Mouse (Mus musculus): Measurements from ENCODE around the gene S100a9. TPM values are rescaled to one million over a fixed set of nuclear protein-coding genes. Genes with fewer than 3 reads are reported as not detected.

Gene S100a9
- polyA plus RNA-seq, 1 experiment from 2014 or later: 0.73 TPM

GRCm38 (mm10) chr3:90653717-90654116 lies 41.8 kb downstream of the S100a9 start, which contains the start of gene S100a7a:
Gene S100a7a (plus strand): TSS chr3:90654017.
- H3K27me3 ChIP-seq (ENCODE audit: low read depth, poor library complexity, severe bottlenecking): 0 out of 2 replicates have a peak, but pooled peaks cover 4% of the 10 kb centered on the region
- H3K4me1 ChIP-seq: no peaks in the 10 kb centered on the region
- no peaks in the 10 kb centered on the region for H3K36me3 ChIP-seq
- no peaks in the 10 kb centered on the region for H3K9me3 ChIP-seq (replicated peaks)
- H3K27ac ChIP-seq: no peak within 1 kb of the TSS
- H3K4me3 ChIP-seq: no peak within 1 kb of the TSS
- DNase-seq (ENCODE audit: low spot score): no peak

- no peaks in the 10 kb centered on the region for H3K9me3 ChIP-seq (replicated peaks)
- no peaks in the 10 kb centered on the region for H3K4me1 ChIP-seq
- peak; percentile 77 for DNase-seq (ENCODE audit: low spot score)
- 35% methylated on average over 5 of the region's 5 CpGs for WGBS
- no peaks in the 10 kb centered on the region for H3K36me3 ChIP-seq
- H3K27ac ChIP-seq: no peak overlapping the region
- no peak overlapping the region for H3K4me3 ChIP-seq
- 0 out of 2 replicates have a peak, but pooled peaks cover 4% of the 10 kb centered on the region for H3K27me3 ChIP-seq (ENCODE audit: low read depth, poor library complexity, severe bottlenecking)
Observed at GRCm38 (mm10) chr3:90652878-90653508, 42.5 kb downstream of the S100a9 start.

GRCm38 (mm10) chr3:90649832-90650231 lies 45.7 kb downstream of the S100a9 start:
- Histone ChIP-seq H3K27ac (no peak overlapping the region), H3K36me3 (no peaks in the 10 kb centered on the region), H3K27me3 (ENCODE audit: low read depth, poor library complexity, severe bottlenecking) (0 out of 2 replicates have a peak, but pooled peaks cover 4% of the 10 kb centered on the region), H3K4me1 (no peaks in the 10 kb centered on the region), H3K9me3 (replicated peaks) (no peaks in the 10 kb centered on the region), H3K4me3 (no peak overlapping the region)
- 95% methylated on average over 2 of the region's 2 CpGs for WGBS
- no peak for DNase-seq (ENCODE audit: low spot score)

GRCm38 (mm10) chr3:90648981-90649380 lies 46.5 kb downstream of the S100a9 start:
- H3K4me3 ChIP-seq: no peak overlapping the region
- H3K27ac ChIP-seq: no peak overlapping the region
- 0 out of 2 replicates have a peak, but pooled peaks cover under 1% of the 10 kb centered on the region for H3K27me3 ChIP-seq (ENCODE audit: low read depth, poor library complexity, severe bottlenecking)
- no peaks in the 10 kb centered on the region for H3K9me3 ChIP-seq (replicated peaks)
- DNase-seq (ENCODE audit: low spot score): no peak
- H3K36me3 ChIP-seq: no peaks in the 10 kb centered on the region
- no peaks in the 10 kb centered on the region for H3K4me1 ChIP-seq

GRCm38 (mm10) chr3:90647291-90647690 lies 48.2 kb downstream of the S100a9 start:
- H3K4me1 ChIP-seq: no peaks in the 10 kb centered on the region
- no peaks in the 10 kb centered on the region for H3K9me3 ChIP-seq (replicated peaks)
- H3K36me3 ChIP-seq: no peaks in the 10 kb centered on the region
- WGBS: 89% methylated on average over 1 of the region's 1 CpGs
- DNase-seq (ENCODE audit: low spot score): no peak
- H3K27ac ChIP-seq: no peak overlapping the region
- H3K4me3 ChIP-seq: no peak overlapping the region
- no peaks in the 10 kb centered on the region for H3K27me3 ChIP-seq (ENCODE audit: low read depth, poor library complexity, severe bottlenecking)

GRCm38 (mm10) chr3:90644220-90644619 lies 51.3 kb downstream of the S100a9 start:
- no peaks in the 10 kb centered on the region for H3K9me3 ChIP-seq (replicated peaks)
- DNase-seq (ENCODE audit: low spot score): peak; percentile 46
- no peaks in the 10 kb centered on the region for H3K36me3 ChIP-seq
- 47% methylated on average over 3 of the region's 3 CpGs for WGBS
- H3K4me3 ChIP-seq: no peak overlapping the region
- no peak overlapping the region for H3K27ac ChIP-seq
- no peaks in the 10 kb centered on the region for H3K4me1 ChIP-seq
- H3K27me3 ChIP-seq (ENCODE audit: low read depth, poor library complexity, severe bottlenecking): no peaks in the 10 kb centered on the region

Other genes starting within 250 kb of the S100a9 start
- gene Npr1, start 229.9 kb downstream of the S100a9 start, polyA plus RNA-seq (2016; fragmentation: Nextera tagmentation; extraction: Ambion mirVana): 3.5 and 4.7 TPM in 2 replicates
- gene Ilf2, start 219.6 kb downstream of the S100a9 start, polyA plus RNA-seq (2016; fragmentation: Nextera tagmentation; extraction: Ambion mirVana): 374 and 379 TPM in 2 replicates
- 49.1 and 60.3 TPM in 2 replicates for gene Snapin, start 204.7 kb downstream of the S100a9 start, polyA plus RNA-seq (2016; fragmentation: Nextera tagmentation; extraction: Ambion mirVana)
- 175 and 194 TPM in 2 replicates for gene Chtop, start 186.2 kb downstream of the S100a9 start, polyA plus RNA-seq (2016; fragmentation: Nextera tagmentation; extraction: Ambion mirVana)
- 4.6 and 5.3 TPM in 2 replicates for gene S100a1, start 181.3 kb downstream of the S100a9 start, polyA plus RNA-seq (2016; fragmentation: Nextera tagmentation; extraction: Ambion mirVana)
- 8.5 and 10.3 TPM in 2 replicates for gene S100a13, start 181.3 kb downstream of the S100a9 start, polyA plus RNA-seq (2016; fragmentation: Nextera tagmentation; extraction: Ambion mirVana)
- gene S100a14, start 168.9 kb downstream of the S100a9 start, polyA plus RNA-seq (2016; fragmentation: Nextera tagmentation; extraction: Ambion mirVana): 0.30 TPM in 1 of 2 replicates, not detected in the other
- gene S100a16, start 158.5 kb downstream of the S100a9 start, polyA plus RNA-seq (2016; fragmentation: Nextera tagmentation; extraction: Ambion mirVana): 40.1 and 40.8 TPM in 2 replicates
- gene S100a3, start 135.1 kb downstream of the S100a9 start, polyA plus RNA-seq (2016; fragmentation: Nextera tagmentation; extraction: Ambion mirVana): 0.98 TPM in 1 of 2 replicates, not detected in the other
- gene S100a2, start 105.5 kb downstream of the S100a9 start, polyA plus RNA-seq (2016; fragmentation: Nextera tagmentation; extraction: Ambion mirVana): not detected in 2 replicates
- not detected in 2 replicates for gene Gm42674, start 93.8 kb downstream of the S100a9 start, polyA plus RNA-seq (2016; fragmentation: Nextera tagmentation; extraction: Ambion mirVana)
- 0.34 and 0.64 TPM in 2 replicates for gene S100a4, start 92.0 kb downstream of the S100a9 start, polyA plus RNA-seq (2016; fragmentation: Nextera tagmentation; extraction: Ambion mirVana)
- gene S100a5, start 87.2 kb downstream of the S100a9 start, polyA plus RNA-seq (2016; fragmentation: Nextera tagmentation; extraction: Ambion mirVana): not detected in 2 replicates
- gene S100a6, start 82.8 kb downstream of the S100a9 start, polyA plus RNA-seq (2016; fragmentation: Nextera tagmentation; extraction: Ambion mirVana): 11.4 and 11.6 TPM in 2 replicates
- not detected in 2 replicates for gene S100a7a, start 41.7 kb downstream of the S100a9 start, polyA plus RNA-seq (2016; fragmentation: Nextera tagmentation; extraction: Ambion mirVana)
- 1.2 TPM in 1 of 2 replicates, not detected in the other for gene S100a8, start 26.7 kb downstream of the S100a9 start, polyA plus RNA-seq (2016; fragmentation: Nextera tagmentation; extraction: Ambion mirVana)
- gene Pglyrp4, start 31.2 kb upstream of the S100a9 start, polyA plus RNA-seq (2016; fragmentation: Nextera tagmentation; extraction: Ambion mirVana): not detected in 2 replicates
- gene Gm5849, start 82.2 kb upstream of the S100a9 start, polyA plus RNA-seq (2016; fragmentation: Nextera tagmentation; extraction: Ambion mirVana): not detected in 2 replicates

Measured in limb, embryonic 10.5 days (tissue).